Mouse (Mus musculus): ENCODE results near the gene Tada1.

Tada1 gene

DNA sequence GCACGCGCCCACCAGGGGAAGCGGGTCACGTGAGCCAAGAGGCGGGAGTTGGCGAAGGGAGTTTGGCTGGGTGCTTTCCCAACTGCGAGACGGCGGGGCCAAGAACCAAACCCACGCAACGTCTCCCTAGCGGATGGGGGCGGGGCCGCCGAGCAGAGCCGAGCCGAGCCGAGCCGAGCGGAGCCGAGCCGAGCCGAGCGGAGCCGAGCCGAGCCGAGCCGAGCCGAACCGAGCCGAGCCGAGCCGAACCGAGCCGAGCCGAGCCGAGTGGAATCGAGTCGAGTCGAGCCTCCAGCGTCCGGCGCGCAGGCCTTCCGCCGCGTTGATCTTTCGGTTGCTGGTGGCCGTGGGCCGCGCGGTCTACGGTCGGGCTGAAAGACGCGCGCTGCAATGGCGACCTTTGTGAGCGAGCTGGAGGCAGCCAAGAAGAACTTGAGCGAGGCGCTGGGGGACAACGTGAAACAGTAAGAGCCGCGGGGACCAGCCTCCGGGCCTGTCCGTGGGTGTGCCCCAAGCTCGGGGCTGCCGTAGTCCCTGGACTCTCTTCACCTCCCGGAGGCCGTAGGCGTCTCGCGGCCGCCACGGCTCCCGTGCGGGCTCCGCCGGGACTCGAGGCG is at the start of gene Tada1:
Gene Tada1, plus strand, starts transcription at position 85 of the 617 bp plus-strand sequence.
- DNase-seq (ENCODE audit: low read depth, low spot score): peak; percentile 95

DNA sequence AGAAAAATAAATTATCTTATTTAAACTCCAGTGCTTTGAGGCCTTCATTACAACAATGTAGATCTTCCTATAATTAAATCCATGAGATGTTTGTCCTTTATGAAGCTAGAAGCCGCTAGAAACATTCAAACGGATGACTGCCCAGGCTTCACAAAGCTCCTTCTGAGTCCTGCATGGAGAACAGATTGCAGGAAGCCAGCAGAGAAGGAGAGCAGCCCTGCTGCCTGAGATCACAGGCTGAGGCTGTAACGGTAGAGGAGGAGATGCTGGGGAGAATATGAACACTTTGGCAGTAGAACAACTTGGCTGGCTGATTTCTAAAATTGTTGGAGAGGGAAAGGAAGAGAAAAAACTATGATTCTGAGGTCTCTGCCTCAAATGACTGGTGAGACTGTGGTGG is 48.1 kb upstream of the Tada1 start:
- DNase-seq (ENCODE audit: low read depth, low spot score): no peak

DNA sequence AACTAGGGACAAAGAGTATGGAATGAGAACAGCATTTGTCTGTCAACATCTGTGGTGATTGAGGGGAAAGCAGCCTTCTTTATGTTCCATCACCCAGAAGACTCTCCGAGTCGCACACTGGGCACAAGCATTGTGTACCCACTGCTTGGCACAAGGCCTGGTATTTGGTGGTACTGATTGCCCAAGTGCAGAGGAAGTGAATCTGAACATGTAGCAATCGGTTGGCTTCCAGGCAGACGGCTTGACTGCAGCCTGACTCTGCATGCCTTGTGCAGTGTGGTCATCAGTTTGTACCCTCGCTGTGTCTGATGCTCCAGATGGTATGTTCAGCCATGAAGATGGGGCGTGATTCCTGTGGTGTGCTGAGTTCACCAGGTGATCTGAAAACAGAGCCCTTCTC is 39.8 kb upstream of the Tada1 start:
- DNase-seq (ENCODE audit: low read depth, low spot score): no peak

DNA sequence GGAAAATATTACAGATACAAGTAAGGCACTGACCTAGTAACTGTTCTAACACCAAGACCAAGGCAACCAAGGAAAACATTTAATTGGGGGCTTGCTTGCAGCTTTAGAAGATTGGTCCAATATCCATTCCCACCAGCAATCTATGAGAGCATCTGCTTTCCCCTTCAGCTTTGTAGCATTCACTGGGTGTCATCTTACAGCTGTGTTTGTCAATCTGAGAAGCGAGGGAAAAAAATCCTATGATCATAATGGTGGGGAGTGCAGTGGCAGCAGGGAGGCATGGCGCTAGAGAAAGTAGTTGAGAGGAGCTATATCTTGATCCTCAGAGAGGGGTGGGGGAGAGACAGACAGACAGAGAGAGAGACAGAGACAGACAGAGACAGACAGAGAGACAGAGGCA is 36.8 kb upstream of the Tada1 start:
- no peak for DNase-seq (ENCODE audit: low read depth, low spot score)

DNA sequence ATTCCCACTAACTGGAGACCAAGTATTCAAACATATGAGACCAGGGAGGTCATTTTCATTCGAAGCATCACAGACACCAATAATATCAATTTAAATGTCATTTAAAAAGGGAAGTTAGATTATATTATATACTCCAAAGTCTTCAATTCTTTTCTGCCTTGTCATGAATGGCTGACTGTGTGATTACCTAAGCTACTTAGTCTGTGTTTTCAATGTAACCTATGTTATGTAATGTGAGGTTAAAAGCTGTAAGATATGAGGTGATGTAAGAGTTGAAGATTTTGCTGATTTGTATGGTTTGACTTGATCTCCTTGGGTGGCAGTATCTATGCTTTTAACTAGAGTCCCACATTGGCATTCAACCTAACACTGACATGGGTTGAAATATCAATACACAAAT is 36.4 kb upstream of the Tada1 start:
- DNase-seq (ENCODE audit: low read depth, low spot score): no peak

DNA sequence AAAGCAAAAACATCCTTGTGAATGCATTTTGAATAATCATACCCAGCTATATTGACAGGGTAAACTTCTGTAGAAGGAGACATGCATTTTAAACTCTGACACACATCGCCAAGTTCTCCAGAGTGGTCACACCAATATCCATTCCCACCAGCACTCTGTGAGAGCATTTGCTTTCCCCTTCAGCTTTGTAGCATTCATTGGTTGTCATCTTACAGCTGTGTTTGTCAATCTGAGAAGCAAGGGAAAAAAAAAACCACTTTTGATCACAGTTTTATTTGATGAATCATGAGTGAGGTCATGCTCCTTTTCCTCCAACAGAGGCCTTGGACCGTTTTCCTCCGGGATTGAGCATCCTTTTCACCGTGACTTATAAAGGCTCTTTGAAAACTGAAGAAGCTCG is 35.3 kb upstream of the Tada1 start:
- DNase-seq (ENCODE audit: low read depth, low spot score): no peak

DNA sequence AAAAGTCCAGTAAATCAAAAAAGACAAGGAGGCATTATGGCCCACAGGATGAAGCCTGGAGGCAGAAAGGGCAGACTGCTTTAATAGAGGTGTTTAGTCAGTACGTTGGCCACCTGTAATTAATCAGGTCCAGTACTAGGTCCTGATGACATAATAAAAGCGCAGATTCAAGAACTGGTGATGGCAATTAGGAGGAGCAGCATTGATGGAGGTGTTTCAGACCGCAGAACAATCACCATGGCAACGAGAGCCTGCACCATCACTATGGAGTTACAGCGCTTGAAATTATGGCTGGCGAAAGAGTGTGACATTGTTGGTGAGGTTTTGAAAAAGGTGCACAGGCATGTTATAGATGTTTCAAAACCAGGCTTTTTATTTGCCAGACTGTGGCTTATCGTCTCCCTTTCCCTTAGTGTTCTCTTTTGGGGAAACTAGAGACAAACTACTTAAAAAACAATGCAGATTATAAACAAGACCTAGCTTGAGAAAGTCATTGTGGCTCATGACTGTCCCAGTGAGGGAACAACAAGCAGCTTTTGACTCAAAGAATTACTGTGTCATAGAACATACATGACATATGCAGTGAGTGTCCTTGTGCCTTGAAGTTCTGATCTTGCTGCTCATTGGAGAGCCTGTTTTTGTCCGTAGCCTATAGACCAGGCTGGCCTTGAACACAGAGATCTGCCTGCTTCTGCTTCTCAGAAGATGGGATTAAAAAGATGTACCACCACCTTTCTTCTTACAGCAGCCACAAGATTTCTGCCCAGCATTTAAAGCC is 34.4 kb upstream of the Tada1 start:
- no peak for DNase-seq (ENCODE audit: low read depth, low spot score)

DNA sequence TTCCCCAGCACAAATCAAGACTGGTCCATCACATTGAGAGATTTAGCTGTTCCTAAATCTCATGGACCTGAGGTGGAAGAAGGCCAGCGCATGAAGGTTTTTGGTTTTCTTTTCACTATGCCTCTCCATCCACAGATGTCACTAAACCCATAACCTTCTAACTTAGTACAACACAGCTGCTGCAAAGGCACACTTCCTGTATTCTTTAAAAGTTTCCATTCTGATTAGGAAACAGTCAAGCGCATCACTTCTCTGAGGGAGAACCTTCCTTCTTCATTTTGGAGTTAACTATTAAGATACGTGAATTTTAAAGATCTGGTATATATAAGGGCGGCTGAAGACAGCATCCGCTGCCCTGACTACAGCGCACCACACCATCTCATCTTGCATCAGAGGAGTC is 33.3 kb upstream of the Tada1 start:
- no peak for DNase-seq (ENCODE audit: low read depth, low spot score)

DNA sequence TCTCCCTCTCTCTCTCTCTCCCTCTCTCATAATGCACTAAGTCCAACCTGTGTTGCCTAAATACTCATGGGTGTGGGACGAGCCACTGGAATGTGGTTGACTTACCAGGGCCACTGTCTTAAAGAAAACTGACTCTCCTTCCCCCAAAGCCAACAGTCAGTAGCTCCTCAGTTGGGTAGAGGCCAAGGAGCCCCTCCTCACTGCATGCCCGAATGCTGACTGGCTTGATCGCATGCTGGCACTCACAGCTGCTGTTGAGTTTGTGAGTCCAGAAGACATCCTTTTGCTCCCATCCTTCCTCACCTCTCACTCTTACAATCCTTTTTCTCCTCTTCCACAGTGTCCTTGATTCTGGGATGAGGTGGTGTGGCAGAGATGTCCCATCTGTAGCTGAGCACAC is 32.0 kb upstream of the Tada1 start:
- no peak for DNase-seq (ENCODE audit: low read depth, low spot score)

DNA sequence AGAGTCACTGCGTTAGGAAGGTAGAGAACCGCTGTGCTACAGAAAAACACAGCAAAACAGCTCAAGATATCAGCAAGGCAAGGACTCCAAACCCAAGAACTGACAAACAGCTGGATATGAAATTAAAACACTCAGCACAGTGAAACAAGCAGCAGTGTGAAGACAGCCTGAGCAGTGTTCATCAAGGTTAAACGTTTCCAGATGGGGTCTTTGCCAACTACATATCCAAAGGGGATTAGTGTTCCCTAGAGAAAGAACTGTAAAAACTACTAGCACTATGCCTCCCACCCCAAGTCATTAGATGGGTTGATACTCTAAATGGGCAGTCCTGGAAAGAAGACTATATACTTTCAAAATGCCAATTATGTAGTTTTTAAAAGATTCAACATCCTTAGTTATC is 29.6 kb upstream of the Tada1 start:
- no peak for DNase-seq (ENCODE audit: low read depth, low spot score)

DNA sequence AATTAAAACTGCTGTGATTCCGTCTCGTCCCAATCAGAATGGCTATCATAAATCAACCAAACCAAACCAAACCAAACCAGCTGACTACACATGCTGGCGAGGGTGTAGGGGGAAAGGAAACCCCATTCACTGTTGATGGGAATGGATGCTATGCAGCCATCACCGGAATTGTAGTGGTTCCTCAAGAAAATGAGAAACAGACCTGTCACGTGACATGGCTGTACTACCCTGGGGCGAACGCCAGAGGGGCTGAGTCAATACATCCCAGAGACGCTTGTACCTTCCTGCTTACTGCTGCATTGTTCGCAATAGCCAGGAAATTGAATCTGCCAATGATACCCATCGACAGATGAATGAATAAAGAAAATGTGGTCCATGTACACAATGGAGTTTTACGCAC is 29.1 kb upstream of the Tada1 start:
- no peak for DNase-seq (ENCODE audit: low read depth, low spot score)

DNA sequence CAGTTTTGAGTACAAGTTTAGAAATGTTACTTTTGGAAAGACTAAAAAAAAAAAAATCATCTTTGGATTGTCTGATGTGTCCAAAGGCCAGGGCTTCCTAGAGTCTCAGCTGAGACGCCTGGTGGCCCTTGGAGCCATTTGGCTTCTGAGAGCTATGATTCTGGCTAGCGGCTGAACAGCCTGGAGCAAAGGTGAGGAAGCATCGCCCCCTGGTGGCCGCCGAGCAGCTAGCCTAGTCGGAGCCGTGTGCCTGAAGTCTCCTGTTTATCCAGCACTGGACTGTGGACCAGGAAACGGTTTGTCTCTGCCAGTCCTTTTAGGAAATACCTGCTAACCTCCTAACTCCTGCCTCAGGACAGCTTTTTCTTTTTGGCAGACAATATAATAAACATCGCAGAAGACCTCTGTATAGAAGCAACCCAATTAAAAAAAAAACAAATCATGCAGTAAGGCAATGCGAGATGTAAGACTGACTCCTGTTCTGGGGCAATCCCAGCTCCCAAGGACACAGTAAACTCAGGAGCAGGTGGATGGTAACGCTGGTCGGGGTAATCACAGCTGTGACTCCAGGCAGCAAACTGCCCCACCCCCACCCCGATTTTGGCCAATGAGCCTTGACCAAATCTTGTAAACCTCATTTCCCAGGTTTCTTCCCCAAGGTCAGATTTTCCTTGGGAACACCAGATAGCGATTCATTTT is 18.6 kb upstream of the Tada1 start:
- peak; percentile 79 for DNase-seq (ENCODE audit: low read depth, low spot score)

DNA sequence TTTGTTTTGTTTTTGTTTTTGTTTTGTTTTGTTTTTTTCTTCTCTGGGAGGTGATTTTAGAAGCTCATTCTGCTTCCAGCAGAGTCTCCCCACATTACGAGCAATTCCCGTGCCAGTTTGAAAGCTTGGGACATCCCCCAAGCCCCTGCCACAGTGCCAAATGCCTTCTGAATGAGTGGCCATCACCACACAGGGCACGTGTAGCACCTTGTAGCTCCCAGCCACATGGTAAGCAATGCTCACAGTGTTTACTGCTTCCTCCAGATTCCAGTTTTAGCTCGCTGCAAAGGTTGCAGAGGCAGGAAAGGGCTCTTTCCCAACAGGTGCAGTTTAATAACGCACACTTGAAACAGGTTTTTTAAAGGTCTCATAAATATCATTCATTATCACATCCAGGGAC is 18.0 kb upstream of the Tada1 start:
- DNase-seq (ENCODE audit: low read depth, low spot score): no peak

DNA sequence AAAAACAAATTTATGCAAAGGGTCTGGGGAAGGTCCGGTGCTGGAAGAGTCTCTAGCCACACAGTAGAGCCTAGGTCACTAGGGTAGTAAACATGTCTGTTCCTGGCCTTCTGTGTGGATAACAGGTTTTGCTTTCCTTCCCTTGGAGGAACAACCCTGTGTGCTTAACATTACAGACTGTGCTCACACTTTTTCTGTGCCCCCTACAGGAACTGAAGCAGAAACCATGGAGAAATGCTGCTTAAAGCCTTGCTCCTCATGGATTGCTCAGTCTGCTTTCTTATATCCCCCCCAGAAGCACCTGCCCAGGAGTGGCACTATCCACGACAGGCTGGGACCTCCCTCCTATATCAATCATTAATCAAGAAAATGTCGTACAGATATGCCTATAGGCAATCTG is 17.1 kb upstream of the Tada1 start:
- DNase-seq (ENCODE audit: low read depth, low spot score): no peak

DNA sequence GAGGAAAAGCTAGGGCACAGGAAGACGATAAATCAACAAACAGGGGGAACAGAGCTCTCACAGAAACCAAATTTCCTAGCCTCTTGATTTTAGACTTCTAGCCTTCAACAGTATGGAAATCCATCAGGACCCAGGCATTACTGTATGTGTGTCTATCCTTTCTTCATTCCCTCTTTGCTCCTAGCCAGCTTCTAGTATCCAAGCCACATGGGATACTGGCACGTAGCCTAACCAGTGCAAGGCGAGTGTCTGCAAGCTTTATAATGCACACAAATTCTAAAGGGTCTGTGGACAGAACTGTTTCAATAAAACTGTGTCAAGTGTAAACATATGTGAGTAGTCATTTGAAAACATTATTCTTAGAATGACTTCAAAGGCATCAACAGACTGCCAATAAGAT is 16.2 kb upstream of the Tada1 start:
- no peak for DNase-seq (ENCODE audit: low read depth, low spot score)

DNA sequence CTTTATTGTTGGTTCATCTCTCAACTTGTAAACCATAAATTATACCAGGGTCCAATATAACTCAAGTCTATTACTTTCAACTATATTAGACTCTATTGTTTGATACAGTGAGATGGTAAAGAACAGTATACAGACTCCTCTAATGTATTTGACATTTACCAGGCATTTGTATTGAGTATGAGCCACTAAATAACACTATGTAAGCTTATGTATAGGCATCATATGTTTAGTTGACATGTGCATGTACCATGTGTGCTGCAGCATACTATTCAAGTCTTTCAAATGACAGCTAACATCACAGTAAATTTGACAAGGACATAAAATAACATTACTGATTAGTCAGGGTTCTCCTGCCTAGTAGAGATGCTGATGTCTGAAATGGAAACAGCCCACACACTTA is 15.8 kb upstream of the Tada1 start:
- no peak for DNase-seq (ENCODE audit: low read depth, low spot score)

DNA sequence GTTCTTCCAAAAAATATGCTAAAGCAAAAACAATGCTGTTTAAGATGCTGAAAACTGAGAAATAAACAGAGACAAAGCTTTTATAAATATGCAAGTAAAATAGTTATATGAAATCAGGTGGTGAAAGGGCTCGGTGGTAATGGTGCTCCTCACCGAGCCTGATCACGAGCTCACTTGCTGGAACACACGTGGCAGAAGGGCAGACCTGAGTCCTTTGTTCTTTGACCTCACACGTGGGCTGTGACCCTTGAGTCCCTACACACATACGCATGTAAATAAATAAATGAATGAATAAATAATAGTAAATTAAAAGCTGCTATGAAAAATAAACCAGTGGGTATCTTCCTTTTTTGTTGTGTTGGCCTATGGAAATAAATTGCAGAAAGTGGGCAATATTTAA is 1.7 kb upstream of the Tada1 start:
- DNase-seq (ENCODE audit: low read depth, low spot score): no peak

DNA sequence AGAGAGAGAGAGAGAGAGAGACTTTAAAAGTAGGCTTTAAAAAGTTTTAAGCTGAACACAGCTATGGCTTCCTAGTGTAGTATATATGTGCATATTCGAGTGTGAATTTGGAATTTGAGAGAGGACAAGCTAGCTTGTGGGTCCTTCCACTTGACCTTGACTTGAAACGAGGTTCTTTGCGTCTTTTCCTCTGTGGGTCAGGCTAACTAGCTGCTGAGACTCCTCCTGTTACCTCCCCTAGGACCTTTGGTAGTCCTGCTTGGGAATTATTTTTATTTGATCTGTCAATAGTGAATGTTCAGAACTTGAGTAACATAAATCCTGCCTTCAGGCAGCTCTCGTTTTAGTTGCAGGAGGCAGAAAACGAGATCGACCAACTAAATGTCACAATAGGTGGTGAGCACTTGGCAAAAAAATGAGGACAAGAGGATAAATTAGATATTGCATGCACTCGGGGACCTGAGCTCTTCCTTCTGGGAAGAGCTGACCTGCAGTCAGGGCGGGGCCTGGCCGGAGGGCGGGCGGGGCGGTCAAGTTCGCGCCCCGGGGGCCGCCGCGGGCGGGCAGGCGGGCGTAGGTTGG is 375 bp upstream of the Tada1 start:
- no peak for DNase-seq (ENCODE audit: low read depth, low spot score)

DNA sequence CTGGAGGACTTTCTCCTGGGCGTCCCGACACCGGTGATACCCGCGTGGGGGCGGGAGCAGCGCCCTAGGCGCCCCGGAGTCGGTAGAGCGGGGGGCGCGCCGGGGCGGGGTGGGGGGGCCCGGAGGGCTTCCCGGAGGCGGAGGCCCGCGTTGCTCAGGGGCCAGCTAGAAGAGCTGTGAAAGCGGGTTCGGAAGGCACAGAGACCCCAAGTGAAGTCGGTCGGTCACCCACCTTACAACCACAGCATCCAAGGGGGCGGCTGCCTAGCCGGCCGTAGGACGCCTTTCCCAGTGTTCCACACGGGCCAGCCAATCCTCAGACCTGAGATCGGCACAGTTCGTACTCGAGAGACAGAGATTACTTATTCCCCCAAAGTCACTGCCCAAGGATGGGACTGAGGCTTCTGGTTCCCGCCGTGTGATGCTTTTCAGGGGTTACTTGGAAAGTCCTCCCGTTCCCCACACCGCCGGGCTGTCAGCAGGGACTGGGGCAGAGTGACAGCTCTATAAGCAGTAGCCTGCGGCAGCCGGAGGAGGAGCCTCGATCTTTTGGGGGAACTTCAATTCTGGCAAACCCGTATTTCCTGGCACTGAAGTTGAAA is 834 bp downstream of the Tada1 start:
- DNase-seq (ENCODE audit: low read depth, low spot score): peak; percentile 47

DNA sequence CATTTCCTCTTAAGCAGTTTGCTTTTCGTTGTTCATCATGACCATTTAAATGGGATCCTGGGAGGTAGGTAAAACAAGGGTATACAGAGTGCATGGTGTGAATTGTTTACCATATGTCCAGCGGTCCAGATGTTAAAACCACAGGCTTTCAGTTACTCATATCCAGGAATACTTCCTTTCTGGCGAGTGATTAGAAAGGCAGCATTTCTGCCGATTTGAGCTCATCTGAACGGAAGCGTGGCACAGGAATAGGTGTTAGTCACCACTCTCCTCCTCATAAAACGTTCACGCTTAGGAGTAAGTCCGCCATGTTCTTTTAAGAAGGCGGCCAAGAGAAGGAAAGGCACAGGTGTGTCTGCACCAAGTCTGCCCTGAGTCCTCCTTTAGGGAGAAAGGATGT is 2.4 kb downstream of the Tada1 start:
- no peak for DNase-seq (ENCODE audit: low read depth, low spot score)

DNA sequence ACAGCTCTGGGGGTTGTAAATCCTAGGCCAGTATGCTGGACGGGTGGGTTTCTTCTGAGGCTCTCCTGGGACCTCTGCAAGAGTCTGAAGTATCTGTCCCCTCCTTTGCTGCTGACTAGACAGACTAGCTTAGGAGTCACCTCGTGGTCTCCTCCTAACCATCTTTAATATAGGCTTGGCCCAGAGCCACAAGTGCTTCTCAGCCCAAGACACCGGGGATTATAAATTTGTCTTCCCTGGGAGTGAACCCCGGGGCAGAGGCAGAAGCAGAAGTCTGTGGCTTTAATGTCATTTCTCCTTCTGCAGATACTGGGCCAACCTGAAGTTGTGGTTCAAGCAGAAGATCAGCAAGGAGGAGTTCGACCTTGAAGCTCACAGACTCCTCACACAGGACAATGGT is 2.9 kb downstream of the Tada1 start:
- DNase-seq (ENCODE audit: low read depth, low spot score): no peak

DNA sequence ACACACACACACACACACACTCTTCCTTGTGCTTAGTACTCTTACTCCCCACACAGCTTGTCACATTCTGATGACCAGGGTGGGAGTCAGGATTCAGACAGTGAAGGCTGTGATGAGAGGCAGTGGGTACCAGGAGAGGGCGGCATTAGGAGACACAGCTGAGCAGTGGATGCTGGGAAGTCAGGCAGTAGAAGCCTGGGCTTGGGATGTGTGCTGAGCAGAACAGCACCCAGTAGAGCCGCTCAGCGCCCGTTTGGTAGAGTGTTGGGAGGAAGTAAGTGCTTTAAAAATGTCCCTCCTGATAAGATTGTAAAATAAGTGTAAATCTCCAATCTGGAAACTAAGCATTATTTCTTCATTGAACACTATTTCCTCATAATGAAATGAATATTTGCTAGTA is 3.7 kb downstream of the Tada1 start:
- no peak for DNase-seq (ENCODE audit: low read depth, low spot score)

Measured in ZHBTc4 (cell line).